ENCODE assay signal across 11 mouse cellular contexts in the genomic region with DNA sequence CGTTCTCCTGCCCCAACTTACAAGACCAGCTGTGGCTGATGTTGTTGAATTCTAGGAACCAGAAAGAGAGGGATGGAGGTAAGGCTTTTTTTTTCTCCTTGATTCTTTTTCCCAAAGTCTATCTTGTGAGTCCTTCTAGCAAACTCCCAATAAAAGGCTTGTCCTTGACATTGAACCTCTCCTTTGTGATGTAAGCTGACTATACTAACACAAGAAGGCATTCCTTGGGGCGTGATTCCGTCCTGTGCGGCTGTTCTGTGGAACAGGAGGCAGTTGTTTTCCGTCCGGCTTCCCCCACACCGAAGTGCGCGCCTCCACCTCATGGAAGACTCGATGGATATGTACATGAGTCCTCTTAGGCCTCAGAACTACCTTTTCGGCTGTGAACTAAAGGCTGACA. TPM values are rescaled to one million over a fixed set of nuclear protein-coding genes. Genes with fewer than 3 reads are reported as not detected.
"Had no signal": no experiment of that assay in that cellular context is flagged by ENCODE, and none has a peak within 500 bp of the region (broad histone marks: within the 10 kb centered on the region; RNA-seq: fewer than 3 reads in every experiment).

No protein-coding gene starts in this region.

RNA-seq across cellular contexts. Expression of gene Ccn6, which starts 34.6 kb away (rescaled TPM):
- total RNA-seq: megakaryocyte progenitor cell, adult 5-6 weeks; megakaryocyte, adult 5-6 weeks; megakaryocyte-erythroid progenitor cell, adult 5-6 weeks; monocyte, adult 5-6 weeks had no signal
- polyA plus RNA-seq: liver, embryonic 12.5 days; liver, embryonic 15.5 days; liver, embryonic 16.5 days; liver, postnatal 0 days; lung, postnatal 0 days; macrophage; myocyte had no signal
